Mouse (Mus musculus): ENCODE data around the gene Iqsec2. TPM values are rescaled to one million over a fixed set of nuclear protein-coding genes. Genes with fewer than 3 reads are reported as not detected.

The Iqsec2 gene
- 3.6 and 3.8 TPM in 2 replicates for polyA plus RNA-seq (2015; fragmentation: Nextera tagmentation; extraction: Ambion mirVana)

GRCm38 (mm10) chrX:152143941-152144741, at the start of gene Iqsec2:
Gene Iqsec2 (plus strand): TSS chrX:152144268.
- H3K9ac ChIP-seq (ENCODE audit: low read length), result peak within 1 kb of the TSS; percentile 71
- peak; percentile 76 for ATAC-seq (ENCODE audit: low read depth)
- H3K27me3 ChIP-seq (ENCODE audit: control insufficient read depth, insufficient read depth, low read depth, low read length), result peaks cover 42% of the 10 kb centered on the region
- H3K36me3 ChIP-seq (ENCODE audit: control insufficient read depth, insufficient read depth, low read length), result no peaks in the 10 kb centered on the region
- no peak within 1 kb of the TSS for H3K27ac ChIP-seq (ENCODE audit: low read length)
- H3K4me1 ChIP-seq (replicated peaks; ENCODE audit: control insufficient read depth, insufficient read depth, low read length), result 0 out of 2 replicates have a peak, but pooled peaks cover 2% of the 10 kb centered on the region
- H3K4me3 ChIP-seq (ENCODE audit: low read length), result peak within 1 kb of the TSS; percentile 65
- H3K4me2 ChIP-seq (ENCODE audit: low read depth, low read length), result peak within 1 kb of the TSS; percentile 84
- H3K9me3 ChIP-seq (ENCODE audit: control insufficient read depth, low read length), result no peaks in the 10 kb centered on the region
- WGBS, result 17% methylated on average over 13 of the region's 78 CpGs

GRCm38 (mm10) chrX:152097572-152097971, 46.5 kb upstream of the Iqsec2 start:
- Histone ChIP-seq H3K4me3 (ENCODE audit: low read length) (no peak overlapping the region), H3K9ac (ENCODE audit: low read length) (no peak overlapping the region), H3K27me3 (ENCODE audit: control insufficient read depth, insufficient read depth, low read depth, low read length) (peaks cover 16% of the 10 kb centered on the region), H3K36me3 (ENCODE audit: control insufficient read depth, insufficient read depth, low read length) (no peaks in the 10 kb centered on the region), H3K27ac (ENCODE audit: low read length) (no peak overlapping the region), H3K4me1 (replicated peaks; ENCODE audit: control insufficient read depth, insufficient read depth, low read length) (no peaks in the 10 kb centered on the region), H3K9me3 (ENCODE audit: control insufficient read depth, low read length) (no peaks in the 10 kb centered on the region), H3K4me2 (ENCODE audit: low read depth, low read length) (no peak overlapping the region)
- ATAC-seq (ENCODE audit: low read depth), result no peak
- 38% methylated on average over 1 of the region's 1 CpGs for WGBS

GRCm38 (mm10) chrX:152121687-152122086, 22.4 kb upstream of the Iqsec2 start:
- no peak for ATAC-seq (ENCODE audit: low read depth)
- Histone ChIP-seq H3K36me3 (ENCODE audit: control insufficient read depth, insufficient read depth, low read length) (no peaks in the 10 kb centered on the region), H3K27ac (ENCODE audit: low read length) (no peak overlapping the region), H3K4me2 (ENCODE audit: low read depth, low read length) (no peak overlapping the region), H3K4me1 (replicated peaks; ENCODE audit: control insufficient read depth, insufficient read depth, low read length) (no peaks in the 10 kb centered on the region), H3K4me3 (ENCODE audit: low read length) (no peak overlapping the region), H3K9me3 (ENCODE audit: control insufficient read depth, low read length) (no peaks in the 10 kb centered on the region), H3K27me3 (ENCODE audit: control insufficient read depth, insufficient read depth, low read depth, low read length) (peaks cover 9% of the 10 kb centered on the region), H3K9ac (ENCODE audit: low read length) (no peak overlapping the region)
- 67% methylated on average over 1 of the region's 1 CpGs for WGBS

GRCm38 (mm10) chrX:152130777-152131176, 13.3 kb upstream of the Iqsec2 start:
- no peak overlapping the region for H3K27ac ChIP-seq (ENCODE audit: low read length)
- peaks cover 30% of the 10 kb centered on the region for H3K27me3 ChIP-seq (ENCODE audit: control insufficient read depth, insufficient read depth, low read depth, low read length)
- no peak overlapping the region for H3K9ac ChIP-seq (ENCODE audit: low read length)
- no peak overlapping the region for H3K4me3 ChIP-seq (ENCODE audit: low read length)
- no peaks in the 10 kb centered on the region for H3K36me3 ChIP-seq (ENCODE audit: control insufficient read depth, insufficient read depth, low read length)
- no peak for ATAC-seq (ENCODE audit: low read depth)
- no peaks in the 10 kb centered on the region for H3K9me3 ChIP-seq (ENCODE audit: control insufficient read depth, low read length)
- H3K4me2 ChIP-seq (ENCODE audit: low read depth, low read length), result no peak overlapping the region
- no peaks in the 10 kb centered on the region for H3K4me1 ChIP-seq (replicated peaks; ENCODE audit: control insufficient read depth, insufficient read depth, low read length)
- WGBS, result 54% methylated on average over 3 of the region's 3 CpGs

GRCm38 (mm10) chrX:152132029-152132428, 12.0 kb upstream of the Iqsec2 start:
- H3K4me3 ChIP-seq (ENCODE audit: low read length), result no peak overlapping the region
- no peak overlapping the region for H3K4me2 ChIP-seq (ENCODE audit: low read depth, low read length)
- no peak overlapping the region for H3K9ac ChIP-seq (ENCODE audit: low read length)
- no peaks in the 10 kb centered on the region for H3K9me3 ChIP-seq (ENCODE audit: control insufficient read depth, low read length)
- ATAC-seq (ENCODE audit: low read depth), result no peak
- no peak overlapping the region for H3K27ac ChIP-seq (ENCODE audit: low read length)
- WGBS, result 80% methylated on average over 2 of the region's 2 CpGs
- H3K27me3 ChIP-seq (ENCODE audit: control insufficient read depth, insufficient read depth, low read depth, low read length), result peaks cover 33% of the 10 kb centered on the region
- no peaks in the 10 kb centered on the region for H3K4me1 ChIP-seq (replicated peaks; ENCODE audit: control insufficient read depth, insufficient read depth, low read length)
- H3K36me3 ChIP-seq (ENCODE audit: control insufficient read depth, insufficient read depth, low read length), result no peaks in the 10 kb centered on the region

- Histone ChIP-seq H3K27ac (ENCODE audit: low read length) (no peak overlapping the region), H3K36me3 (ENCODE audit: control insufficient read depth, insufficient read depth, low read length) (no peaks in the 10 kb centered on the region), H3K4me1 (replicated peaks; ENCODE audit: control insufficient read depth, insufficient read depth, low read length) (no peaks in the 10 kb centered on the region), H3K9me3 (ENCODE audit: control insufficient read depth, low read length) (no peaks in the 10 kb centered on the region), H3K4me2 (ENCODE audit: low read depth, low read length) (no peak overlapping the region), H3K27me3 (ENCODE audit: control insufficient read depth, insufficient read depth, low read depth, low read length) (peaks cover 35% of the 10 kb centered on the region), H3K9ac (ENCODE audit: low read length) (no peak overlapping the region), H3K4me3 (ENCODE audit: low read length) (no peak overlapping the region)
- ATAC-seq (ENCODE audit: low read depth), result no peak
- WGBS, result 46% methylated on average over 2 of the region's 2 CpGs
These were observed 8.9 kb upstream of the Iqsec2 start for GRCm38 (mm10) chrX:152135195-152135594.

- Histone ChIP-seq H3K9ac (ENCODE audit: low read length) (peak overlapping the region; percentile 71), H3K27me3 (ENCODE audit: control insufficient read depth, insufficient read depth, low read depth, low read length) (peaks cover 42% of the 10 kb centered on the region), H3K9me3 (ENCODE audit: control insufficient read depth, low read length) (no peaks in the 10 kb centered on the region), H3K4me1 (replicated peaks; ENCODE audit: control insufficient read depth, insufficient read depth, low read length) (0 out of 2 replicates have a peak, but pooled peaks cover 2% of the 10 kb centered on the region), H3K36me3 (ENCODE audit: control insufficient read depth, insufficient read depth, low read length) (no peaks in the 10 kb centered on the region), H3K4me3 (ENCODE audit: low read length) (peak overlapping the region; percentile 65), H3K4me2 (ENCODE audit: low read depth, low read length) (peak overlapping the region; percentile 84), H3K27ac (ENCODE audit: low read length) (no peak overlapping the region)
- peak; percentile 43; the same call in 1 of the 2 replicates for ATAC-seq (ENCODE audit: low read depth)
- 17% methylated on average over 32 of the region's 42 CpGs for WGBS
These were observed 710 bp downstream of the Iqsec2 start for GRCm38 (mm10) chrX:152144742-152145214.

GRCm38 (mm10) chrX:152146150-152146549, 2.1 kb downstream of the Iqsec2 start:
- no peak overlapping the region for H3K27ac ChIP-seq (ENCODE audit: low read length)
- H3K4me1 ChIP-seq (replicated peaks; ENCODE audit: control insufficient read depth, insufficient read depth, low read length), result 0 out of 2 replicates have a peak, but pooled peaks cover 2% of the 10 kb centered on the region
- H3K36me3 ChIP-seq (ENCODE audit: control insufficient read depth, insufficient read depth, low read length), result no peaks in the 10 kb centered on the region
- H3K27me3 ChIP-seq (ENCODE audit: control insufficient read depth, insufficient read depth, low read depth, low read length), result peaks cover 46% of the 10 kb centered on the region
- peak overlapping the region; percentile 84; the same call in 1 of the 2 replicates for H3K4me2 ChIP-seq (ENCODE audit: low read depth, low read length)
- H3K9ac ChIP-seq (ENCODE audit: low read length), result no peak overlapping the region
- no peaks in the 10 kb centered on the region for H3K9me3 ChIP-seq (ENCODE audit: control insufficient read depth, low read length)
- no peak for ATAC-seq (ENCODE audit: low read depth)
- WGBS, result 22% methylated on average over 1 of the region's 1 CpGs
- no peak overlapping the region; the same call in 1 of the 2 replicates for H3K4me3 ChIP-seq (ENCODE audit: low read length)

- Histone ChIP-seq H3K27ac (ENCODE audit: low read length) (no peak overlapping the region), H3K27me3 (ENCODE audit: control insufficient read depth, insufficient read depth, low read depth, low read length) (peaks cover 46% of the 10 kb centered on the region), H3K4me2 (ENCODE audit: low read depth, low read length) (no peak overlapping the region), H3K4me1 (replicated peaks; ENCODE audit: control insufficient read depth, insufficient read depth, low read length) (0 out of 2 replicates have a peak, but pooled peaks cover 2% of the 10 kb centered on the region), H3K9me3 (ENCODE audit: control insufficient read depth, low read length) (no peaks in the 10 kb centered on the region), H3K4me3 (ENCODE audit: low read length) (no peak overlapping the region), H3K9ac (ENCODE audit: low read length) (no peak overlapping the region), H3K36me3 (ENCODE audit: control insufficient read depth, insufficient read depth, low read length) (no peaks in the 10 kb centered on the region)
- no peak for ATAC-seq (ENCODE audit: low read depth)
- 62% methylated on average over 2 of the region's 2 CpGs for WGBS
These were observed 2.6 kb downstream of the Iqsec2 start for GRCm38 (mm10) chrX:152146691-152147090.

Measured in lung, embryonic 16.5 days (tissue).